Mouse (Mus musculus) thymus, postnatal 14 days (tissue): ENCODE results near the gene Il13ra1.
A peak's percentile ranks its signal among the peaks of the same experiment; 100 is the strongest.

Source experiments
- DNase-seq: peaks from one replicate; pipeline ENCODE4 v3.0.0; 2021

Il13ra1 gene

GRCm38 (mm10) chrX:36195736-36196525 lies 84.0 kb downstream of the Il13ra1 start, which contains the start of gene Zcchc12:
Gene Zcchc12, plus strand, starts transcription at chrX:36195904.
- peak; percentile 70 for DNase-seq

DNA sequence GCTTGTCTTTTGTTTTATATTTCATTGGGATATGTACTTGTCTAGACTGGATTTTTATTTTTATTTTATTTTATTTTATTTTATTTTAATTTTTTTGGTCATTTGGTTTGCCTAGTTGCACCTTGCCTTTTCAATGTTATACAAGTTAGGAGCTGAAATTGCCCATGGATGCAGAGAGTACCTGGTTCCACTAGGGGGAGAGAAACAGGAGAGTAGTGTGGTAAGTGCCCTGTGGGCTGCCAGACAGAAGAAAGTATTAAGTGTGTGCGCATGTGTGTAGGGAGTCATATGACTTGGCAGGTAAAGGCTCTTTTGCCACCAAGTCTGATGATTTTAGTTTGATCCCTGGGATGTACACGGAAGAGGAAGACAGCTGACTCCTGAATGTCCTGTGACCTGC lies 97.6 kb downstream of the Il13ra1 start:
- no peak for DNase-seq

DNA sequence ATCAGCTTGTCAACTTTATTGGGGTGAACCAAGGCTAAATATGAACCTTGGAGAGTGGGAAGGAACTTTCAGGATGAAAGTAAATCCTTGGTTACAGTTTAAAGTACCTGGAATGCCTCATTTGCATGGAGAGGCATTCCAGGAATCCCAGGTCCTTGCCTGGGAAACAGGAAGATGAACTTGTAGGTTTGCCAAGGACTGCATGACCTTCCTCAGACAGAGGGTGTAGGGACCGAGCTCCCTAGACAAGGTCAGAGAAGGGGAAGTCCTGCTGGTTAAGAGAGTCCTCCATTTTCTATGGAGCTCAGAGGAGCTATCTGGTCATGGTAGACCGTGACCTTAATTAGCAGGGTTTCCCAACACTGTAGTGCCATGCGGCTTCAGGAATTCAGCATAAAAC lies 99.3 kb downstream of the Il13ra1 start:
- DNase-seq = no peak
